Mouse (Mus musculus): Measurements from ENCODE around the gene Ptprm.

DNA sequence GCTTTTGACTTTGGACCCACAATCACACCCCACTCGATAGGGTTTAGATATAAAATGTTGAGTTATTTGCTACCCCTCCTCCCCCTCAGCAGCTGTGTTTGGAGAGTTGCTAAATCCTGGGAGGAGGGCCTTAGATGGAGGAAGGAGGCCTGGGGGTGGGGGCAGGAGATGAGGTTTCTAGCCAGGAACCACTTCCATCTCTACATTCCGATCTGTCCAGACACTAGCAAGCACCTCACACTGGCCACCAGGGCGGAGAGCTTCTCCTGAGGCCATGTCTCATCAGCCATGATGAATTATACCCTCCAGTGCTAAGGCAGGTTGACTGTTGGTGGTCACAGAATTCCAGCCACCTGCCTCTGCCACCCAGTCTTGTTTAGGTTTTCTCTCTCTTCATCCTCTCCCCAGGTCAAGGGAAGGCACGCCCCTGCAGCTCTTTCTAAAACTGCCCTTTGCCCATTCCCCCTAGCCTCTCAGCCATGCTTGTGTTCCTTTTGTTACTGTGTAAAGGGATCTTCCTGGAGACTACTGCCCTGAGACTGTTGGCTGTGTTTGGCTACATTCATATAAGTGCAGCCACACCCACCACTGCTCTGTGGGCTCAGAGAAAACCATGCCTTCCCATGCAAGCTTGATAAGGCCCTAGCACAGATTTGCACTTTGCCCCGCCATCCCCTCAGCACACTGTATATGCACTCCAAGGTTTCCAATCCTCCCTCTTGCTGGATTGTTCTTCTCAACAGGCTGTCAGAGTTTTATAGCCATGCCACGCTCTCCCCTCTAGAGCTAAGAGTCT lies 642.8 kb downstream of the Ptprm start:
- no peak for TF ChIP-seq POLR2A (IDR thresholded peaks at IDR 0.05; ENCODE audit: borderline replicate concordance, extremely low read depth, insufficient read depth, insufficient read length, poor library complexity, severe bottlenecking)
- TF ChIP-seq CTCF (IDR thresholded peaks at IDR 0.05; ENCODE audit: borderline replicate concordance, extremely low read depth, insufficient read depth, insufficient read length): no peak

Measured in brain, embryonic 14.5 days (tissue).